Mouse (Mus musculus): ENCODE results near the gene Armc9. TPM values are rescaled to one million over a fixed set of nuclear protein-coding genes. Genes with fewer than 3 reads are reported as not detected.

The Armc9 gene
- total RNA-seq, 1 experiment = 12.6 TPM

- no peak overlapping the region for H3K9ac ChIP-seq (ENCODE audit: insufficient read depth, low read depth, low read length, poor library complexity, severe bottlenecking)
- no peak for DNase-seq (ENCODE audit: low read depth, low spot score)
- no peaks in the 10 kb centered on the region for H3K9me3 ChIP-seq (ENCODE audit: control insufficient read depth, insufficient read depth, low read depth, low read length)
- TF ChIP-seq HCFC1 (IDR thresholded peaks at IDR 0.05; ENCODE audit: borderline replicate concordance, insufficient read depth, low read length) = no peak
- H3K4me1 ChIP-seq (ENCODE audit: control insufficient read depth in 2 of 2, insufficient read depth in 2 of 2, low read length in 2 of 2, poor library complexity in 1 of 2) = no peaks in the 10 kb centered on the region; a peak in 1 of 4 replicates
- no peak overlapping the region for H3K27ac ChIP-seq (ENCODE audit: insufficient read depth, low read depth, low read length, poor library complexity, severe bottlenecking)
- H3K4me3 ChIP-seq (ENCODE audit: insufficient read depth in 1 of 2, low read depth in 1 of 2, low read length in 2 of 2, poor library complexity in 1 of 2, severe bottlenecking in 1 of 2) = no peak overlapping the region
- in situ Hi-C loops (cut with MboI; ENCODE audit: low sequenced_read_pairs in 2 of 2, unreplicated experiment in 2 of 2) = no loop called here
- H3K36me3 ChIP-seq (ENCODE audit: control insufficient read depth, insufficient read depth, low read length, poor library complexity, severe bottlenecking) = peaks cover 9% of the 10 kb centered on the region
These were observed 11.4 kb upstream of the Armc9 start for GRCm38 (mm10) chr1:86143165-86143564.

GRCm38 (mm10) chr1:86144001-86144944 is 10.3 kb upstream of the Armc9 start:
- in situ Hi-C loops (cut with MboI; ENCODE audit: low sequenced_read_pairs in 2 of 2, unreplicated experiment in 2 of 2) = no loop called here

GRCm38 (mm10) chr1:86146293-86146692 is 8.3 kb upstream of the Armc9 start:
- no peak for DNase-seq (ENCODE audit: low read depth, low spot score)
- H3K4me1 ChIP-seq (ENCODE audit: control insufficient read depth in 2 of 2, insufficient read depth in 2 of 2, low read length in 2 of 2, poor library complexity in 1 of 2) = peaks cover 0 to 3% of the 10 kb centered on the region in 2 experiments; a peak in 1 of 4 replicates
- TF ChIP-seq HCFC1 (IDR thresholded peaks at IDR 0.05; ENCODE audit: borderline replicate concordance, insufficient read depth, low read length) (no peak), ZC3H11A (IDR thresholded peaks at IDR 0.05; ENCODE audit: borderline replicate concordance, low read depth, low read length) (no peak), CHD2 (IDR thresholded peaks at IDR 0.05; ENCODE audit: low read depth, low read length) (no peak), MAFK (IDR thresholded peaks at IDR 0.05; ENCODE audit: insufficient read depth, low read depth, low read length) (no peak), ZNF384 (IDR thresholded peaks at IDR 0.05; ENCODE audit: low read depth, low read length) (no peak)
- no peak overlapping the region; the same call in 1 of the 2 replicates for H3K27ac ChIP-seq (ENCODE audit: insufficient read depth, low read depth, low read length, poor library complexity, severe bottlenecking)
- H3K9ac ChIP-seq (ENCODE audit: insufficient read depth, low read depth, low read length, poor library complexity, severe bottlenecking) = no peak overlapping the region
- in situ Hi-C loops (cut with MboI; ENCODE audit: low sequenced_read_pairs in 2 of 2, unreplicated experiment in 2 of 2) = no loop called here
- no peaks in the 10 kb centered on the region for H3K9me3 ChIP-seq (ENCODE audit: control insufficient read depth, insufficient read depth, low read depth, low read length)
- H3K36me3 ChIP-seq (ENCODE audit: control insufficient read depth, insufficient read depth, low read length, poor library complexity, severe bottlenecking) = no peaks in the 10 kb centered on the region
- no peak overlapping the region for H3K4me3 ChIP-seq (ENCODE audit: insufficient read depth in 1 of 2, low read depth in 1 of 2, low read length in 2 of 2, poor library complexity in 1 of 2, severe bottlenecking in 1 of 2)

More at GRCm38 (mm10) chr1:86144001-86144944, 10.3 kb upstream of the Armc9 start:
- Histone ChIP-seq H3K9me3 (ENCODE audit: control insufficient read depth, insufficient read depth, low read depth, low read length) (no peaks in the 10 kb centered on the region), H3K4me3 (ENCODE audit: insufficient read depth in 1 of 2, low read depth in 1 of 2, low read length in 2 of 2, poor library complexity in 1 of 2, severe bottlenecking in 1 of 2) (no peak overlapping the region), H3K27ac (ENCODE audit: insufficient read depth, low read depth, low read length, poor library complexity, severe bottlenecking) (no peak overlapping the region), H3K9ac (ENCODE audit: insufficient read depth, low read depth, low read length, poor library complexity, severe bottlenecking) (no peak overlapping the region), H3K36me3 (ENCODE audit: control insufficient read depth, insufficient read depth, low read length, poor library complexity, severe bottlenecking) (peaks cover 6% of the 10 kb centered on the region; the same call in 1 of the 2 replicates), H3K4me1 (ENCODE audit: control insufficient read depth in 2 of 2, insufficient read depth in 2 of 2, low read length in 2 of 2, poor library complexity in 1 of 2) (no peaks in the 10 kb centered on the region; a peak in 1 of 4 replicates)
- peak; percentile 19 for DNase-seq (ENCODE audit: low read depth, low spot score)
- TF ChIP-seq HCFC1 (IDR thresholded peaks at IDR 0.05; ENCODE audit: borderline replicate concordance, insufficient read depth, low read length) (no peak), ZNF384 (IDR thresholded peaks at IDR 0.05; ENCODE audit: low read depth, low read length) (0 out of 2 replicates have a peak, but pooled peaks have one; percentile 36)

- in situ Hi-C loops (cut with MboI; ENCODE audit: low sequenced_read_pairs in 2 of 2, unreplicated experiment in 2 of 2) = no loop called here
- Histone ChIP-seq H3K4me1 (ENCODE audit: control insufficient read depth in 2 of 2, insufficient read depth in 2 of 2, low read length in 2 of 2, poor library complexity in 1 of 2) (peaks cover 0 to 3% of the 10 kb centered on the region in 2 experiments; a peak in 1 of 4 replicates), H3K27ac (ENCODE audit: insufficient read depth, low read depth, low read length, poor library complexity, severe bottlenecking) (no peak overlapping the region), H3K4me3 (ENCODE audit: insufficient read depth in 1 of 2, low read depth in 1 of 2, low read length in 2 of 2, poor library complexity in 1 of 2, severe bottlenecking in 1 of 2) (no peak overlapping the region), H3K36me3 (ENCODE audit: control insufficient read depth, insufficient read depth, low read length, poor library complexity, severe bottlenecking) (no peaks in the 10 kb centered on the region), H3K9me3 (ENCODE audit: control insufficient read depth, insufficient read depth, low read depth, low read length) (no peaks in the 10 kb centered on the region), H3K9ac (ENCODE audit: insufficient read depth, low read depth, low read length, poor library complexity, severe bottlenecking) (no peak overlapping the region)
- no peak for TF ChIP-seq ZNF384 (IDR thresholded peaks at IDR 0.05; ENCODE audit: low read depth, low read length)
- TF ChIP-seq MAFK (IDR thresholded peaks at IDR 0.05; ENCODE audit: insufficient read depth, low read depth, low read length) = no peak
- no peak for TF ChIP-seq CHD2 (IDR thresholded peaks at IDR 0.05; ENCODE audit: low read depth, low read length)
- TF ChIP-seq HCFC1 (IDR thresholded peaks at IDR 0.05; ENCODE audit: borderline replicate concordance, insufficient read depth, low read length) = no peak
- TF ChIP-seq ZC3H11A (IDR thresholded peaks at IDR 0.05; ENCODE audit: borderline replicate concordance, low read depth, low read length) = no peak
- DNase-seq (ENCODE audit: low read depth, low spot score) = no peak
These were observed 7.0 kb upstream of the Armc9 start for GRCm38 (mm10) chr1:86147557-86147956.
